Mouse (Mus musculus) right cerebral cortex, adult 2 months (tissue): ENCODE measurements around the gene Zc3hc1.
"Not testable (repeated sequence)": the region's sequence is repeated elsewhere in the genome, so short reads cannot be mapped to it uniquely, and the experiment has no call there.

Experiments
- DNase-seq, 2 experiments: peaks; one replicate each; pipeline ENCODE4 v3.0.0; 2021 to 2022; ENCODE audit warnings: low spot score in 2 of 2

The Zc3hc1 gene

DNA sequence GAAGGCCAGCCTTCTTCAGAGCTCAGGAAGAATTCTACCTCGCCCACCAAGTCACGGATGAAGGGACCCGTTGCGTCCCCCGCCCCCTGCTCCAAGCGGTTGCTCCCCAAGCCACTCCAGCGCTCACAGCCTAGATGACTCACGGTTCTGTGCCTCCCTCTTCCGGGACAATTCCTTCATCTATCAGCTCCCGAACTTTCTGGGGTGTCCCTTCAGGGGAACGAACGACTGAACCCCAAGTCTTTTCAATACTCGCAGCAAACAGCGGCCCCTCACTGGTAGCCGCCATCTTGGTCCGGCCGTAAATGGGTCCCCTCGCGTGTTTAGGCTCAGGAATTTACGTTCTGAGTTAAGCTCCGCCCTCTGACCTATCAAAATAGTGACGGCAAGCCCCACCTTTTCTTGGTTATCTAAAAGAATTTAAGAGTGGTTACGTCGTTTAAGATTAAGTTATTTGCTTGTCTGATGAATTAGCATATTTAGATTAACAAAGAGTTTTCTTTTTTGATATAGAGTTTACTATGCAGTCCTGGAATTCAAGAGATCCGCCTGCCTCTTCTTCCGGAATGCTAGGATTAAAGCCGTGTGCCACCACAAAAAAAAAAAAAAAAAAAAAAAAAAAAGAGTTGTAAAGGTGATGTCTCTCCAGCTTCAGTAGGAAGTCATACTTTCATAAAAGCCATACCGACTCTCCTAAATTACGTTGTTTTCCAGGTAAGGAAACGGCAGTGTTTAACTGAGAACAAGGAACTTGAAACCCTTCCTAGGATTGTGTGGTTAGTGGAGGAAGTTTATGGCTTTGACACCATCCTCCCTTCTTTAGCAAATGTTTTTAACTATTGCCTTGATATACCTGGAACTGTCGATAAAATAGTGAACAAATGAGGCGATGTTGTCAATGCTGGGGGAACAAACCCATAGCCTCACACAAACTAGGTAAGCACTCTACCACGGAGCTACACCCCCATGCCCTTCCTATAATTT is at the start of gene Zc3hc1:
Zc3hc1 (minus strand) TSS at position 315 of the 984 bp plus-strand sequence.
- DNase-seq, result peak; percentile 83 to 84

GRCm38 (mm10) chr6:30439576-30439975 is 48.7 kb upstream of the Zc3hc1 start:
- DNase-seq, result no peak

- no peak for DNase-seq
These were observed 46.2 kb upstream of the Zc3hc1 start for GRCm38 (mm10) chr6:30437054-30437453.

DNA sequence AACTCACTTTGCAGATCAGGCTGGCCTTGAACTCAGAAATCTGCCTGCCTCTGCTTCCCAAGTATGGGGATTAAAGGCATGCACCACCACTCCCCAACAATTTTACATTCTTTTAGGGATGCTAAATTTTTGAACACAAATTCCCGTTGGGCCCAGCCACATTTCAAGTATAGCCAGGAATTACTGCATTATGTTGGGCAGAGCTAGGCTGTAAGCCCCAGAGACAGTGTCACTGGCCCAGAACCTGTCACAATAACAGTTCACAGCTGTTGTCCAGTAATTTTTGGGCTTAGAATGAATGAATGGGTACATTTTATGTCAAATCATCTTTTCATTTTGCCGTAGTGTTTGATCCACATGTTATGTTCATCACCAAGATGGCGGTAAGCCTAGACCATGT is 45.6 kb upstream of the Zc3hc1 start:
- no peak for DNase-seq

GRCm38 (mm10) chr6:30432461-30433192 is 41.8 kb upstream of the Zc3hc1 start:
- DNase-seq, result no peak

GRCm38 (mm10) chr6:30416801-30417200 is 26.0 kb upstream of the Zc3hc1 start:
- no peak for DNase-seq

GRCm38 (mm10) chr6:30416126-30416525 is 25.3 kb upstream of the Zc3hc1 start:
- no peak for DNase-seq

DNA sequence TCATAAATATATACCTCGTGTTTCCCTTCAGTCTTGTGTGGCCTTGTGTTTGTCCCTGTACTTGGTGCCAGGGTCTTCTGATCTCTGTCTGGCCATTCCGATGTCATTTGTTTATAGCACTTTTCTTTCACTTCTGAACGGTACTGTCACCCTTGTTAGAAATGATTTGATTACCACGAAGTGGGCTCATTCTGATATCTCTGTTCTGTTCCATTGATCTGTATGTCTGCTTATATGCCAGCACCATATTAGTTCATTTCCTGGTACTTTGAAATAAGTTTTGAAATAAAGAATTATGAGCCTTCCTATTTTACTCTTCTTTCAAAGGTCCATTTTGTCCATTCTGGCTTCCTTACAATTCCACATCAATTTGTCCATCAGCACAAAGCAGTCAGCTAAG is 20.5 kb upstream of the Zc3hc1 start:
- DNase-seq, result no peak

GRCm38 (mm10) chr6:30409399-30410093 is 18.7 kb upstream of the Zc3hc1 start:
- no peak for DNase-seq

DNA sequence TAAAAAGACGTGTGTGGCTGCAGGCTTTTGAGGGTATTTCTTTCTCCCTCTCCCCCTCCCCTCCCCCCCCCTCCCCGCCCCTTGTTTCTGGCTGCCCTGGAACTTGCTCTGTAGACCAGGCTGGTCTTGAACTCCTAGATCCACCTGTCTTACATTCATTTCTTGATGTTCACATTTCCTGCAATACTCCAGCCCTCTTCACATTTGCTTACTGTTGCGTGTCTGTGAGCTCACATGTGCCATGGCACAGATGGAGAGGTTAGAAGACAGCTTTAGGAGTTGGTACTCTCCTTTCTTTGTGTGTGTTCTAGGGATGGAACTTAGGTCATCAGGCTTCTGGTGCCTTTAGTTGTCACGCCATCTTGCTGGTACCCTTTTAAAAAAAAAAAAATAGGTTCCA is 17.4 kb upstream of the Zc3hc1 start:
- DNase-seq, result no peak

GRCm38 (mm10) chr6:30404671-30405070 is 13.8 kb upstream of the Zc3hc1 start:
- DNase-seq, result no peak

GRCm38 (mm10) chr6:30403465-30403864 is 12.6 kb upstream of the Zc3hc1 start:
- DNase-seq, result peak; percentile 79 to 81

- peak in 1 of 2 experiments; percentile 24 for DNase-seq
These were observed 11.3 kb upstream of the Zc3hc1 start for GRCm38 (mm10) chr6:30402091-30402491.

GRCm38 (mm10) chr6:30401308-30402015 is 10.6 kb upstream of the Zc3hc1 start, which contains the start of gene Klhdc10:
Klhdc10 (plus strand) TSS chr6:30401868.
- DNase-seq, result peak; percentile 100

DNA sequence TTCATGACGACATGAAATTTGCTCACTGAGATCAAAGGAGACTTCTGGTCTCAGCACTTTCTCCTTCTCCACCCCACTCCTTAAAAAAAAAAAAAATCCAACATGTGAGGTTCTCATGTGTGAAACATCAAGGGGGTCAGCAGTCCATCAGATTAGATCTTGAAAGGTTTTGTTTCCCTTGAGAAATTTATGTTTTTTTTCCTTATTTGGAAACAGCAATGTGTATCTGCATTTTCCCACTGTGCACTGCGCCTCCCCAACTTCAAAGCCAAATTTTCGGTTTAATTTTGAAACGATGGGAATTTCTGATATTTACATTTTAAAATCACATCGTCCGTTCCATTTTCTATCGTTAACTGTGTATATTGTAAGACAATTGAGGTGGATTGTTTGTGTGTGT is 9.9 kb upstream of the Zc3hc1 start:
- no peak for DNase-seq

GRCm38 (mm10) chr6:30400146-30400545 is 9.3 kb upstream of the Zc3hc1 start:
- DNase-seq, result no peak

DNA sequence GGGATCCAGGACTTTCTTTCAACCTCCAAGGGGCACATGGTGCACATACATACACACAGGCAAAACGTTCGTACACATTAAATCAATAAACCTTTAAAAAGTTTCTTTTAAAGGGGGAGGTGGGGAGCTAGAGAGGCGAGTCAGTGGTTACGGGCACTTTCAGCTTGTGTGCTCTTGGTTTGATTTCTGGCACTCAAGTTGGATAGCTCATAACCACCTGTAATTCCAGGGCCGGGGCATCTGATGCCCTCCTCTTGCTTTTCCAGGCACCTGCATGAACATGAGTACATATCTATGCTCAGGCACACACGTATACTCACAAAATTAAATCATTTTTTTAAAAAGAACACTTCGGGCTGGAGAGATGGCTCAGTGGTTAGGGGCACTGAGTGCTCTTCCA is 1.2 kb upstream of the Zc3hc1 start:
- no peak for DNase-seq

- not testable (repeated sequence) for DNase-seq
These were observed 557 bp downstream of the Zc3hc1 start for GRCm38 (mm10) chr6:30390271-30390670.

- DNase-seq, result no peak
These were observed 9.7 kb downstream of the Zc3hc1 start for GRCm38 (mm10) chr6:30381116-30381515.

DNA sequence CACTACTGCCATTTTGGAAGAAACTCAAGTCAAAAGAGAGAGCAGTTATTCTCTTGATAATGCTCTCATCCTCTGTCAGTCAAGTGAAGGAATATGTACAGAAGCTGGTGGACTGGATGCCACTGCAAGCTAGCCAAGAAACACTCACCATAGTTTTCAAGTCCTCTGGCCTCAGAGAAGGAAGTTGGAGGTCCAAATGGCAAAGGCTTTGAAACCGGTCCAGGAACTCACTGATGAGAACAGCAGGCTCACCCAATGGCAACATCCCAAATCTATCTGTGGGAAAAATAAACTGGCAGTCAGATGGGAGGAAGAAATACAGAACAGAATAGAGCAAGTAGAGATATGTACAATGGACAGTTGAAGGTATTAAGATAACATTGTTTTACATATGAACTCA is 15.0 kb downstream of the Zc3hc1 start:
- no peak for DNase-seq
